Mouse (Mus musculus) G1E (cell line): Measurements from ENCODE around the gene Tenm2.

Experiments
- CTCF ChIP-seq: IDR thresholded peaks from 2 replicates; pipeline ENCODE4 v1.5.1; 2012; ENCODE audit warnings: low read depth, low read length, inconsistent platforms, mixed read lengths
- GATA1 ChIP-seq: IDR thresholded peaks from 2 replicates; pipeline ENCODE4 v1.6.1; 2012; ENCODE audit warnings: borderline replicate concordance, low read length, inconsistent platforms, mixed read lengths
- GATA2 ChIP-seq: IDR thresholded peaks from 2 replicates; pipeline ENCODE4 v1.6.1; 2012; ENCODE audit warnings: low read depth, low read length, inconsistent platforms, borderline replicate concordance
- POLR2AphosphoS5 ChIP-seq: IDR thresholded peaks from 2 replicates; pipeline ENCODE4 v1.6.1; 2012; ENCODE audit warnings: low read depth, low read length, inconsistent platforms; ENCODE audit not compliant: insufficient replicate concordance
- TAL1 ChIP-seq: conservative IDR thresholded peaks from 2 replicates; pipeline ENCODE4 v1.6.1; 2012; ENCODE audit warnings: low read depth, low read length, inconsistent platforms, mixed read lengths

DNA sequence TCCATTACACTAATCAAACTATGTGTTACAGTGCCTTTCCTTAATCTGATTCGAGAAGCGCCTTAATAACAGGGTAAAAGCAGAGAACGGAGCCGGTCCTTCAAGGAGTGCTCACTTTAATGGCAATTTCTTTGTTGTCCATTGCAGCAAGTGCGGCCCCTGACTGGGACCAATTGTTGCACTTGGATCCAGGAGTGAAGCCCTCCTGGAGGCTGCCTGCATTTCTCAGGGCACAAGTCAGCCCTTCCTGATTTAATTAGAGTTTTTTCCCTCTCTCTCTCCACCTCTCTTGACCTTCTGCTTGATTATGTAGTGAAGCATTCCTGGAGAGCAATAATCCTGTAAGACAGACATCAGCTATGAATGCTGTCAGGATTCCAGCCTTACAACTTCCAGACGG is 794.0 kb downstream of the Tenm2 start:
- no peak for TF ChIP-seq CTCF
- TF ChIP-seq GATA1, result no peak
- TF ChIP-seq POLR2AphosphoS5, result no peak
- TF ChIP-seq GATA2, result no peak
- TF ChIP-seq TAL1, result no peak
